Mouse (Mus musculus) cerebellum, adult 9-11 months (tissue): Measurements from ENCODE around the gene Kcnc3.
A peak's percentile ranks its signal among the peaks of the same experiment; 100 is the strongest.

ENCODE experiments used
- DNase-seq: peaks from one replicate; pipeline ENCODE4 v3.0.0; 2022

The Kcnc3 gene

DNA sequence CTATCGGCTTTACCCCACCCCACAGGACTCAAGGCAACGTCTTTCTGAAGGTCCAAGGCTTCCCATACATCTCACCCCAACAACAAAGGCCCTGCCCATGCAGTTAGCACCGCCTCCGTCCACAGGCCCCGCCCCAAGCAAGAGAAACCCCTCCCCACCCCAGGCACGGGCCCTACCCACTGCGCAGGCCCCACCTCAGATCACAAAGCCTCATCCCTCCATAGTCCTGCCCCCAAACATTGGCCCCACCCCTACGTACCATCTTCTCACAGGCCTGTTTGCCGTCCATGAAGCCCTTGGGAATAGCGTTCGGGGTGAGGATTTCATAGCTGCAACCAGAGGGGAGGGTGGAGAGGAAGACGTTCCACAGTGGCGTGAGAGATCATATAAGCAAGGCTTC lies 42.2 kb downstream of the Kcnc3 start:
- no peak for DNase-seq

GRCm38 (mm10) chr7:44633407-44633806 lies 42.9 kb downstream of the Kcnc3 start:
- DNase-seq = no peak

DNA sequence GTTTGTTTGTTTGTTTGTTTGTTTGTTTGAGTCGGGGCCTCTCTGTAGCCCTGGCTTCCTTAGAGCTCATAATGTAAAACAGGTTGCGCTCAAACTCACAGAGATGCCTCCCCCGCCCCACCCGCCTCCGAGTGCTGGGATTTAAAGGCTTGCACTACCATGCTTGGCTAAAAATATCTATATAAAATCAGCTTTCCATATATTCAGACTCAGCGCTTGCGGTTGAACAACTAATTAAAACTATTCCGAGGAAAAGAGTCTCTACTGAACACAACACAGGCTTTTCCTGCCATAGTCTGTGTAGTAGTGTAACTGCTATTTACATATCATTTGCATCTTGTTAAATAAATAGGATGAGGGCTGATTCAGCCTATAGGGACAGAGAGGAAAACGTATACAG lies 46.2 kb downstream of the Kcnc3 start:
- no peak for DNase-seq

- DNase-seq = no peak
Observed at GRCm38 (mm10) chr7:44638663-44639062, 48.2 kb downstream of the Kcnc3 start.

DNA sequence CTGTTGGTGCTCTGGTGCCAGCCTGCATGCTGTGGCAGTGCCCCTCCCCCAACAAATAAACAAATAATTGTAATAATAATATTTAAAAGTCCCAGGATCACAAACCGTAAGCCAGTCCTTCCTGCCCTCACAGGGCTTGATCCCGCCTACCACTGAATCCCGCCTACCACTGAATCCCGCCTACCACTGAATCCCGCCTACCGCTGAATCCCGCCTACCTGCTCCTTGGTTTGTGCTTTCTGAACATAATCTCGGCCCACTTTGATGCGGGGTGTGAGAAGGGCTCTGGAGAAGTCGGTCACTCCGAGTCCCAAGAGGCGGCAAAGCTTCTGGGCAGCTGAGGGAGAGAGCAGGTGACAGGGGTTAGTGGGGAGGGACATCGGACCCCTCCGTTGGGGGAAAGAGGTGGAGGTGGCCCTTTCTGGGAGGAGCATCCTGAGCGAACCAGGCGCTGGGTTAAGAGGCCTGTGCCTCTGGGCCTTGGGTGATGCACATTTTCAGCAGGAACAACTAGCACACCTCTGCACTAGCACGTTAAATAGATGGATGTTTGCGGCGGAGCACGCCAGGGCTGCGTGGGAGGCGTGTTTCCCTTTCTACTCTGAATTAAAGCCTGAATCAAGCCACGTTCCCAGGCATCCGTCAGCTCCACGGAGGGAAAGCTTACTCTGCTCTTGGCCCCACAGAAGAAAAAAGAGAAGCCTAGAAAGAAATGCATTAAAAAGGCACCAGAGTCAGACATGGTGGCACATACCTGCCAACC lies 50.6 kb downstream of the Kcnc3 start:
- DNase-seq = no peak

DNA sequence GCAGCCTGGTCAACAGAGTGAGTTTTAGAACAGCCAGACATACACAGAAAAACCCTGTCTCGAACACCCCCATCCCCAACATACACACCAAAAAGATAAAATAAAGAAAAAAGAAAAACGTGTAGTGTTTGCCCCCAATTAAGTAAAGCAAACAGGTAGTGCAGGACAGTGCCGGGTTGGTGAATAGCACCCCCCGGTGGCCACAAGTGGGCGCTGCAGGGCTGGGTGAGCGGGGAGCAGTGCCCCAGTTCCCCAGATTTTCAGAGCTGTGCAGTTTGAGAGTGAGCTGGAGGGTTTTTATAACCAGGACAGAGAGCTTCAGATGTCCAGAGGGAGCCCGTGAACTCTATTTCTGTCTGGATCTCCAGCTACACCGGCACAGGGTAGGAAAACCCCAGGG lies 51.4 kb downstream of the Kcnc3 start:
- peak; percentile 82 for DNase-seq

DNA sequence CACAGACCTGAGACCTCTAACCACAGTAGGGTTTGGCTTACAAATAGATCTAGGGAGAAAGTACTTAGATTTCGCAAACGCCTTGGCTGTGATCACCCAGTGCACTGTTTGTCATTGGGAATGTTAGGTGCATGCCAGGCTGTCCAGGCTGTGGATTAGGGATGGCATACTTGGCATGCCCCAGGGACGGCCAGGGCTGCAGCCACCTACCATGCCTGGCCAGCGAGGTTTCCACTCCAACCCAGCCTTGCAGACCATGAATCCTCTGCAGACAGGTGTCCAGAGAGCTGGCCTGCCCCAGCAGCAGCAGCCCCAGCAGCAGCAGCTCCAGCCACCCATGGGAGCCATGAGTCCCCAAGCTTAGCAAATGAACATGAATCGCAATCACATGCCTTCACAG lies 54.8 kb downstream of the Kcnc3 start:
- no peak for DNase-seq

GRCm38 (mm10) chr7:44645951-44646350 lies 55.5 kb downstream of the Kcnc3 start:
- DNase-seq = peak; percentile 88

DNA sequence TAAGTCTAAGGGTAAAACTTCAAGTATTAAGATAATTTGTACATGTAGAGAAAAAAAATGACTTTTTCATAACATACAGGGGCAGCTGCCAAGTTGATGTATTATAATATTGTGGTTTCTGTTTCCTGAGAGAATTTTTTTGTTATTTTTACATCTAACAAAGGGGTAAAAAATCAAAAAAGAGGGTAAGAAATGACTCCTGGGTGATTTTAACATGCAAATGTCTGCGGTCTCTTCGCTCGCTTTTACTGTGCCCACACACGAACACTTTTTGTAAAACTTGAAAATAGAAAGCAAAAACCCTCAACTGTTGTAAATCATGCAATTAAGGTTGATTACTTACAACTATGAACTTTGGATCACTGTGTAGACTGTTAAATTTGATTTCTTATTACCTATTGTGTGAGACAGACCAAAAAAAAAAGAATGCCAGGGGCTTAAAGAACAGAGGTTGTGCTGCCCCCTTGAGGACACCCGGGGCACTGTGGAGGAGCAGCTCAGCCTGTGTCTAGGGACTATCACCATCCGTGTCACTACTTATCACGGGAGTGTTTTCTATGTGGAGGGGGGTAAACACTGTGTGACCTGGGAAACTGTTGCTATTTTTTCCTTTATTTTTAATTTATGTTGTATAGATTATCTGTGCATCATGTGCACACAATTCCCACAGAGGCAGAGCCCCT lies 56.7 kb downstream of the Kcnc3 start:
- peak; percentile 86 for DNase-seq

DNA sequence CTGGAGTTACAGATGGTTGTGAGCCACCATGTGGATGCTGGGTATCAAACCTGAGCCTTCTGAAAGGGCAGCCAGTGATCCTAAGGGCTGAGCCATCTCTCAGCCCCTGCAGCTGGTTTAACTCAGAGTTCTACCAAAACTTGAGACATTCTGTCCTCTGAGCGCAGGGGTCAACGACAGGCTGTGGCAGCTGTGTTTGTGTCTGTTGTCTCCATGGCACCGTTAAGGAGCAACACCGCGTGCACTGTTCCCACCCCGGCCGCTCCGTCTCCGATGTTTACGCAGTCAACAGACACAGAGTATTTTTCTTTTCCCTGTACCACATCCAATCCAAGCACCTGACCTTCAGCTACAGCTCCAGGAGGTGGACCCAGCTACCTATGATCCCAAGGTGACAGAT lies 57.3 kb downstream of the Kcnc3 start:
- no peak for DNase-seq

DNA sequence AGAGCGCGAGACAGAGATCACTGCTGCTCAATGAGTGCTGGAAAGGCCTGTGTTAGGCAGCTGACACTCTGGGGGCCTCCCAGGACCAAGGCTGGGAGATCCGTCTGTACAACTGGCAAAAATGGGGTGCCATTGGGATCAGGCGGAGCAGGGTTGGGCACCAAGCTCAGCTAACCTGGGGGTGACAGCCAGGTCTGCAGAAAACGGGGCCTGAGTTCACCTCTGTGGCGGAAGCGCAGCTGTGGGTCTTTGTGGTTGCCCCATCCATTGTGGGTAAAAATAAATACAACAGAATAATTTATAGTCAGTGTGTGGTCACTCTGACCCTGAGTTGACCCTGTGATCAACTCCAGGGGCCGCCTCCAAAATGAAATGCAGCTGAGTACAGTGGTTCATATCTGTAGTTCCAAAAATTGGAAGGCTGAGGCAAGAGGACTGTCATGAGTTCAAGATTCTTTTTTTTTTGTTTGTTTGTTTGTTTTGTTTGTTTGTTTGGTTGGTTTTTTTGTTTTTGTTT lies 58.7 kb downstream of the Kcnc3 start:
- DNase-seq = no peak

DNA sequence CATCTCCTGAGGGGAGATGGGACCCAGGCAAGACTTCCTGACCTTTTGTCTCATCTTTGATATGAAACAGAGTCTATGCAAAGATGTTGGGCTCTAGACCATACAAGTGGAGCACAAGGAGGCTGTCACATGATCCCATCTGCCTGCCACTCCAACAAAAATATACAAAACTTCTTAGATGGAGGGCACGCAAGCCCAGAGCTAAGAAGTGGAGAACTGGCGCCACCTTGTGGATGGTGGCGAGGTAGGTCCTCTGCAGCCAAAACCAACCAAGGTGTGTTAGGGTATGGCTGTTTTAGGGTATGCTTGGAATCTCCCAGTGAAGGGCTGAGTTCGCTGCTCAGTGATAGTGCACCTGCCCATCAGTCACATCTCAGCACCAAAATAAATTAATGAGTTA lies 59.5 kb downstream of the Kcnc3 start:
- peak; percentile 68 for DNase-seq

DNA sequence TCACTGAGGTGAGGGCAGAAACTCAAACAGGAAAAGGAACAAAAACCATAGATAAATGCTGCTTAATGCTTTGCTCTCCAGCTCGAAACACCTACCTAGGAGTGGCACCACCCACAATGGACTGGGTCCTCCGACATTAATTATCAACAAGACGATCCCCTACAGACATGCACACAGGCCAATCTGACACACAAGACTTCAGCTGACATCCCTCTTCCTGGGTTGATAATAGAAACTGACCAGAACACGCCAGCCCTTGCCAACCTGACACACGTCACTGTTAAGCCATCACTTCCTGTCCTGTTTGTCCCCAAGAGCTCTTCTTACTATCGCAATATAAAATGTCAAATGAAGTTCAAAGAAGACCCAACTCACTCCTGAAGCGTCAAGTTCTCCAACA lies 61.0 kb downstream of the Kcnc3 start:
- DNase-seq = no peak

DNA sequence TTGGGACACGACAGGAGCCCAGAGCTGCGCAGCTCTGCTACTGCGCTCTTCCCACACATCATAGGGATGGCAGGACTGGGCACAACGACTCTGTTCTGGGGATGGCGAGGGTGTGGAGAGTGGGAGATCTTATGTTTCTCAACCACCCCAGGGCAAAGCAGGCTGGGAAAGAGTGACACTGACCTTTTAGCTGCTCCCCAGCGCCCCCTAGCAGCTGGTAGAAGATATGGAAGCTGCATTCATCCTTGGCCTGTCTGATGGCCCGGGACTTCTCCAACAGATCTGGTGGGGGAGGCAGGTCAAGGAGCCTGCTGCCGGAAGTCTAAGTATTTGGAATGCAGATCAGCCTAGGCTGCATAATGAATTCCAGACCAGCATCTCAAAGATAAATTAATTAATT lies 63.3 kb downstream of the Kcnc3 start:
- no peak for DNase-seq
